Mouse (Mus musculus) adrenal gland, postnatal 10 days (tissue): ENCODE results near the gene Tmem80. TPM values are rescaled to one million over a fixed set of nuclear protein-coding genes. Genes with fewer than 3 reads are reported as not detected.

Experiments used
- DNase-seq: peaks from one replicate; pipeline ENCODE4 v3.0.0; 2021; ENCODE audit warnings: mixed read lengths
- total RNA-seq, 2 experiments: library from RNA; stranded (reverse); gene quantifications; 2 replicates each; pipeline ENCODE4 v1.2.3; 2021

The Tmem80 gene
- total RNA-seq, 2 experiments from 2014 or later, result 22.1 to 31.6 TPM

GRCm38 (mm10) chr7:141324686-141325085, 2.9 kb upstream of the Tmem80 start:
- no peak for DNase-seq

- DNase-seq, result no peak
Observed at GRCm38 (mm10) chr7:141326546-141327446, 743 bp upstream of the Tmem80 start.

GRCm38 (mm10) chr7:141328373-141328990, 943 bp downstream of the Tmem80 start:
- DNase-seq, result no peak

GRCm38 (mm10) chr7:141330706-141331105, 3.2 kb downstream of the Tmem80 start:
- no peak for DNase-seq

- no peak for DNase-seq
Observed at GRCm38 (mm10) chr7:141331990-141332389, 4.5 kb downstream of the Tmem80 start.

- no peak for DNase-seq
Observed at GRCm38 (mm10) chr7:141335044-141335579, 7.6 kb downstream of the Tmem80 start.

- DNase-seq, result no peak
Observed at GRCm38 (mm10) chr7:141335682-141336081, 8.1 kb downstream of the Tmem80 start.

- DNase-seq, result no peak
Observed at GRCm38 (mm10) chr7:141336296-141336695, 8.8 kb downstream of the Tmem80 start.

- no peak for DNase-seq
Observed at GRCm38 (mm10) chr7:141337716-141338416, 10.3 kb downstream of the Tmem80 start.

GRCm38 (mm10) chr7:141338576-141339131, 11.1 kb downstream of the Tmem80 start, which contains the start of gene Eps8l2:
Gene Eps8l2 (plus strand): TSS chr7:141338880.
- DNase-seq, result peak; percentile 50

- DNase-seq, result no peak
Observed at GRCm38 (mm10) chr7:141339215-141339920, 11.8 kb downstream of the Tmem80 start.

GRCm38 (mm10) chr7:141340023-141340422, 12.5 kb downstream of the Tmem80 start:
- DNase-seq, result no peak

GRCm38 (mm10) chr7:141340476-141340875, 12.9 kb downstream of the Tmem80 start:
- peak; percentile 16 for DNase-seq

GRCm38 (mm10) chr7:141341689-141342226, 14.2 kb downstream of the Tmem80 start:
- no peak for DNase-seq

- no peak for DNase-seq
Observed at GRCm38 (mm10) chr7:141343230-141343629, 15.7 kb downstream of the Tmem80 start.

GRCm38 (mm10) chr7:141343696-141344095, 16.2 kb downstream of the Tmem80 start:
- no peak for DNase-seq

- no peak for DNase-seq
Observed at GRCm38 (mm10) chr7:141344787-141345186, 17.2 kb downstream of the Tmem80 start.

GRCm38 (mm10) chr7:141351061-141351460, 23.5 kb downstream of the Tmem80 start:
- no peak for DNase-seq

GRCm38 (mm10) chr7:141355051-141355450, 27.5 kb downstream of the Tmem80 start:
- DNase-seq, result no peak

- DNase-seq, result peak; percentile 26
Observed at GRCm38 (mm10) chr7:141355626-141356326, 28.2 kb downstream of the Tmem80 start.

- no peak for DNase-seq
Observed at GRCm38 (mm10) chr7:141356971-141357370, 29.4 kb downstream of the Tmem80 start.
